Mouse (Mus musculus): ENCODE data around the gene Pik3r2. TPM values are rescaled to one million over a fixed set of nuclear protein-coding genes. Genes with fewer than 3 reads are reported as not detected.

The Pik3r2 gene
- polyA plus RNA-seq, 1 experiment from 2014 or later = 93.7 TPM

- ATAC-seq (ENCODE audit: low read depth) = no peak
- no peak overlapping the region for H3K27ac ChIP-seq (replicated peaks)
- 82% methylated on average over 8 of the region's 8 CpGs for WGBS
- H3K4me1 ChIP-seq (replicated peaks) = peaks cover 8% of the 10 kb centered on the region
- no peaks in the 10 kb centered on the region for H3K36me3 ChIP-seq
- H3K4me2 ChIP-seq = no peak overlapping the region
- no peak overlapping the region for H3K4me3 ChIP-seq
- H3K27me3 ChIP-seq = peaks cover 49% of the 10 kb centered on the region
- no peak overlapping the region for H3K9ac ChIP-seq
- no peaks in the 10 kb centered on the region for H3K9me3 ChIP-seq
These were observed 32.6 kb upstream of the Pik3r2 start for GRCm38 (mm10) chr8:70808955-70809701.

- Histone ChIP-seq H3K4me1 (replicated peaks) (peaks cover 15% of the 10 kb centered on the region), H3K9me3 (no peaks in the 10 kb centered on the region), H3K27ac (replicated peaks) (no peak within 1 kb of the TSS), H3K9ac (no peak within 1 kb of the TSS), H3K4me3 (no peak within 1 kb of the TSS), H3K27me3 (peaks cover 49% of the 10 kb centered on the region), H3K36me3 (no peaks in the 10 kb centered on the region), H3K4me2 (no peak within 1 kb of the TSS)
- WGBS = 71% methylated on average over 5 of the region's 5 CpGs
- no peak for ATAC-seq (ENCODE audit: low read depth)
These were observed 31.7 kb upstream of the Pik3r2 start, which contains the start of gene Il12rb1 for GRCm38 (mm10) chr8:70808239-70808638. TSS of gene Il12rb1 (plus strand) at chr8:70808449.

GRCm38 (mm10) chr8:70807304-70807703 is 30.8 kb upstream of the Pik3r2 start:
- H3K4me3 ChIP-seq = no peak overlapping the region
- H3K4me2 ChIP-seq = no peak overlapping the region
- H3K4me1 ChIP-seq (replicated peaks) = peaks cover 15% of the 10 kb centered on the region
- H3K9me3 ChIP-seq = no peaks in the 10 kb centered on the region
- H3K27ac ChIP-seq (replicated peaks) = no peak overlapping the region
- ATAC-seq (ENCODE audit: low read depth) = no peak
- H3K27me3 ChIP-seq = peaks cover 53% of the 10 kb centered on the region
- WGBS = 53% methylated on average over 1 of the region's 1 CpGs
- no peaks in the 10 kb centered on the region for H3K36me3 ChIP-seq
- no peak overlapping the region for H3K9ac ChIP-seq

- no peak overlapping the region for H3K4me3 ChIP-seq
- H3K9ac ChIP-seq = no peak overlapping the region
- H3K27ac ChIP-seq (replicated peaks) = no peak overlapping the region
- H3K36me3 ChIP-seq = no peaks in the 10 kb centered on the region
- no peak for ATAC-seq (ENCODE audit: low read depth)
- no peaks in the 10 kb centered on the region for H3K9me3 ChIP-seq
- peaks cover 60% of the 10 kb centered on the region for H3K27me3 ChIP-seq
- H3K4me2 ChIP-seq = no peak overlapping the region
- WGBS = 67% methylated on average over 4 of the region's 4 CpGs
- peaks cover 15% of the 10 kb centered on the region for H3K4me1 ChIP-seq (replicated peaks)
These were observed 30.0 kb upstream of the Pik3r2 start for GRCm38 (mm10) chr8:70806541-70806940.

GRCm38 (mm10) chr8:70804481-70805206 is 28.1 kb upstream of the Pik3r2 start, which contains the start of gene Mast3:
TSS of gene Mast3 (minus strand) at chr8:70805054.
- Histone ChIP-seq H3K36me3 (no peaks in the 10 kb centered on the region), H3K9ac (peak within 1 kb of the TSS; percentile 68), H3K27ac (replicated peaks) (no peak within 1 kb of the TSS), H3K4me1 (replicated peaks) (peaks cover 25% of the 10 kb centered on the region), H3K27me3 (peaks cover 75% of the 10 kb centered on the region), H3K9me3 (no peaks in the 10 kb centered on the region), H3K4me2 (peak within 1 kb of the TSS; percentile 75), H3K4me3 (peak within 1 kb of the TSS; percentile 51)
- peak; percentile 81 for ATAC-seq (ENCODE audit: low read depth)
- WGBS = 2% methylated on average over 45 of the region's 45 CpGs

- Histone ChIP-seq H3K36me3 (no peaks in the 10 kb centered on the region), H3K9ac (peak overlapping the region; percentile 68)
- ATAC-seq (ENCODE audit: low read depth) = 0 out of 2 replicates have a peak, but pooled peaks have one; percentile 8
These were observed 27.4 kb upstream of the Pik3r2 start for GRCm38 (mm10) chr8:70803761-70804480.

GRCm38 (mm10) chr8:70802786-70803510 is 26.4 kb upstream of the Pik3r2 start:
- no peak overlapping the region for H3K4me2 ChIP-seq
- no peak overlapping the region for H3K27ac ChIP-seq (replicated peaks)
- no peaks in the 10 kb centered on the region for H3K9me3 ChIP-seq
- no peak overlapping the region for H3K4me3 ChIP-seq
- H3K36me3 ChIP-seq = no peaks in the 10 kb centered on the region
- H3K9ac ChIP-seq = no peak overlapping the region
- peaks cover 31% of the 10 kb centered on the region for H3K4me1 ChIP-seq (replicated peaks)
- H3K27me3 ChIP-seq = peaks cover 87% of the 10 kb centered on the region
- 70% methylated on average over 11 of the region's 11 CpGs for WGBS
- ATAC-seq (ENCODE audit: low read depth) = no peak

More at GRCm38 (mm10) chr8:70803761-70804480, 27.4 kb upstream of the Pik3r2 start:
- no peaks in the 10 kb centered on the region for H3K9me3 ChIP-seq
- 2% methylated on average over 47 of the region's 47 CpGs for WGBS
- H3K4me1 ChIP-seq (replicated peaks) = peaks cover 25% of the 10 kb centered on the region
- no peak overlapping the region for H3K27ac ChIP-seq (replicated peaks)
- peaks cover 77% of the 10 kb centered on the region for H3K27me3 ChIP-seq
- H3K4me3 ChIP-seq = peak overlapping the region; percentile 51
- H3K4me2 ChIP-seq = peak overlapping the region; percentile 75

- Histone ChIP-seq H3K4me3 (no peak overlapping the region), H3K4me2 (no peak overlapping the region), H3K9ac (no peak overlapping the region), H3K36me3 (no peaks in the 10 kb centered on the region), H3K9me3 (no peaks in the 10 kb centered on the region), H3K4me1 (replicated peaks) (peaks cover 38% of the 10 kb centered on the region), H3K27me3 (peaks cover 84% of the 10 kb centered on the region), H3K27ac (replicated peaks) (no peak overlapping the region)
- no peak for ATAC-seq (ENCODE audit: low read depth)
- 86% methylated on average over 1 of the region's 1 CpGs for WGBS
These were observed 25.3 kb upstream of the Pik3r2 start for GRCm38 (mm10) chr8:70801830-70802229.

- Histone ChIP-seq H3K27me3 (peaks cover 77% of the 10 kb centered on the region), H3K9ac (no peak overlapping the region), H3K4me2 (no peak overlapping the region), H3K4me1 (replicated peaks) (peaks cover 43% of the 10 kb centered on the region), H3K27ac (replicated peaks) (no peak overlapping the region), H3K4me3 (no peak overlapping the region), H3K36me3 (no peaks in the 10 kb centered on the region), H3K9me3 (no peaks in the 10 kb centered on the region)
- ATAC-seq (ENCODE audit: low read depth) = no peak
- whole genome bisulfite sequencing = 29% methylated on average over 15 of the region's 15 CpGs
These were observed 24.6 kb upstream of the Pik3r2 start for GRCm38 (mm10) chr8:70801156-70801555.

- no peaks in the 10 kb centered on the region for H3K9me3 ChIP-seq
- H3K27ac ChIP-seq (replicated peaks) = no peak overlapping the region
- no peak overlapping the region for H3K4me2 ChIP-seq
- H3K4me1 ChIP-seq (replicated peaks) = peaks cover 43% of the 10 kb centered on the region
- no peak for ATAC-seq (ENCODE audit: low read depth)
- peaks cover 72% of the 10 kb centered on the region for H3K27me3 ChIP-seq
- H3K4me3 ChIP-seq = no peak overlapping the region
- no peak overlapping the region for H3K9ac ChIP-seq
- 46% methylated on average over 10 of the region's 10 CpGs for WGBS
- no peaks in the 10 kb centered on the region for H3K36me3 ChIP-seq
These were observed 24.1 kb upstream of the Pik3r2 start for GRCm38 (mm10) chr8:70800648-70801047.

- H3K27me3 ChIP-seq = peaks cover 54% of the 10 kb centered on the region
- no peak overlapping the region for H3K27ac ChIP-seq (replicated peaks)
- H3K4me2 ChIP-seq = peak overlapping the region; percentile 87
- peak overlapping the region; percentile 70; the same call in 1 of the 2 replicates for H3K9ac ChIP-seq
- H3K4me1 ChIP-seq (replicated peaks) = peaks cover 30% of the 10 kb centered on the region
- ATAC-seq (ENCODE audit: low read depth) = no peak
- WGBS = 16% methylated on average over 15 of the region's 15 CpGs
- H3K36me3 ChIP-seq = no peaks in the 10 kb centered on the region
- H3K4me3 ChIP-seq = peak overlapping the region; percentile 46
- H3K9me3 ChIP-seq = no peaks in the 10 kb centered on the region
These were observed 21.8 kb upstream of the Pik3r2 start for GRCm38 (mm10) chr8:70798281-70798680.
